Mouse (Mus musculus) natural killer cell, adult 2 months (primary cell): ENCODE measurements around the gene Gm21820.
"Not testable (repeated sequence)": the region's sequence is repeated elsewhere in the genome, so short reads cannot be mapped to it uniquely, and the experiment has no call there.

Experiments
- DNase-seq, 2 experiments: peaks; one replicate each; pipeline ENCODE4 v3.0.0; 2022; ENCODE audit warnings: low spot score in 2 of 2

Gene Gm21820

GRCm38 (mm10) chrY:5249341-5249740 lies at the start of gene Gm21820:
TSS of gene Gm21820 (minus strand) at chrY:5249441.
- DNase-seq, result not testable (repeated sequence)
